Mouse (Mus musculus) thymus, adult 2 months (tissue): ENCODE measurements around the gene Atf6b. TPM values are rescaled to one million over a fixed set of nuclear protein-coding genes. Genes with fewer than 3 reads are reported as not detected.

Experiments used
- DNase-seq: peaks from one replicate; pipeline ENCODE4 v3.0.0; 2021
- H3K27ac ChIP-seq: fragments of 200-500 bp; 2 replicates; pipeline ENCODE4 v1.5.1; 2012; ENCODE audit warnings: low read length, control low read depth; ENCODE audit not compliant: control insufficient read depth, insufficient read depth
- H3K27me3 ChIP-seq: fragments of 200-500 bp; 2 replicates; pipeline ENCODE4 v1.6.1; 2012; ENCODE audit warnings: mild to moderate bottlenecking, low read length, moderate library complexity, mixed read lengths; ENCODE audit not compliant: control insufficient read depth, insufficient read depth
- H3K36me3 ChIP-seq: fragments of 200-500 bp; 2 replicates; pipeline ENCODE4 v1.6.1; 2012; ENCODE audit warnings: mild to moderate bottlenecking, low read length, moderate library complexity; ENCODE audit not compliant: control insufficient read depth, insufficient read depth
- H3K4me1 ChIP-seq: fragments of 200-500 bp; replicated peaks from 2 replicates; pipeline ENCODE4 v1.6.1; 2012; ENCODE audit warnings: low read length; ENCODE audit not compliant: control insufficient read depth, insufficient read depth
- H3K4me3 ChIP-seq: fragments of 200-500 bp; 2 replicates; pipeline ENCODE4 v1.5.1; 2012; ENCODE audit warnings: mild to moderate bottlenecking, low read length, control low read depth, moderate library complexity; ENCODE audit not compliant: control insufficient read depth, insufficient read depth
- CTCF ChIP-seq: fragments of 200-500 bp; IDR thresholded peaks from 2 replicates; pipeline ENCODE4 v1.5.1; 2012; ENCODE audit warnings: mild to moderate bottlenecking, control low read depth, low read length, moderate library complexity, borderline replicate concordance; ENCODE audit not compliant: control insufficient read depth, poor library complexity, insufficient read depth; ENCODE audit errors: extremely low read depth
- POLR2A ChIP-seq: fragments of 200-500 bp; IDR thresholded peaks from 2 replicates; pipeline ENCODE4 v1.6.1; 2012; ENCODE audit warnings: mild to moderate bottlenecking, low read length, control low read depth, moderate library complexity; ENCODE audit not compliant: control insufficient read depth, poor library complexity, insufficient read depth; ENCODE audit errors: extremely low read depth
- WGBS: fragments of 180-500 bp; shearing (Covaris S2); methylation state at CpG from one replicate; pipeline ENCODE4 v1.1.7; 2018; 5-methylcytosine and 5-hydroxymethylcytosine counted together
- polyA plus RNA-seq: library from polyadenylated mRNA; depleted of rRNA; stranded (reverse); fragments of >200 nt; gene quantifications from 2 replicates; pipeline ENCODE4 v1.2.3, GENCODE M21; 2012

Atf6b gene
- polyA plus RNA-seq, 1 experiment: 169 TPM

- Histone ChIP-seq H3K27me3 (no peaks in the 10 kb centered on the region), H3K36me3 (no peaks in the 10 kb centered on the region), H3K27ac (peak overlapping the region; percentile 68), H3K4me3 (peak overlapping the region; percentile 62), H3K4me1 (peaks cover 36% of the 10 kb centered on the region)
- 27% methylated on average over 24 of the region's 24 CpGs for WGBS
- TF ChIP-seq POLR2A (no peak), CTCF (no peak)
- no peak for DNase-seq
Observed at GRCm38 (mm10) chr17:34604511-34605237, 42.3 kb upstream of the Atf6b start.

DNA sequence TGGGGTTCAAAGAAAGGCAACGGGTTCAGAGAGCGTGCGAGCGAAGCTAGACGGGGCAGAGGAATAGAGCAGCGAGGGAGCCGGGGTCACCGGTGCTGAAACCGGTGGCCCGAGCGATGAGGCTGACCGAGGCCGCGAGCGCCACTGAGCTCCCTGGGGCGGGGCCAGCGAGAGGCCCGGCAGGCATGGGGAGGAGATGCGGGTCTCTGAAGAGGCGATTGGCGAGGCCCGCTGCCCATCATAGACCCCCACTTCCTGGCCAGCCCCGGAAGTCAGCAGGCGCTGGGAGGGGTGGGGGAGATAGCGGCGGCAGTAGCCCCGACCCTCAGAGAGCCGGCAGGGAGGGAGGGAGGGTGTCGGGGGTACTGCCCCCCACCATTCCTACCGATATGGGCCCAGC lies 41.3 kb upstream of the Atf6b start:
- DNase-seq: peak; percentile 97
- Histone ChIP-seq H3K27ac (peak overlapping the region; percentile 68), H3K4me1 (peaks cover 36% of the 10 kb centered on the region), H3K4me3 (peak overlapping the region; percentile 62), H3K27me3 (no peaks in the 10 kb centered on the region), H3K36me3 (no peaks in the 10 kb centered on the region)
- WGBS: 1% methylated on average over 30 of the region's 30 CpGs
- peak; percentile 15; the same call in 1 of the 2 replicates for TF ChIP-seq CTCF
- TF ChIP-seq POLR2A: peak; percentile 70; the same call in 1 of the 2 replicates

- Histone ChIP-seq H3K27me3 (no peaks in the 10 kb centered on the region), H3K27ac (peak overlapping the region; percentile 8; the same call in 1 of the 2 replicates), H3K4me1 (peaks cover 36% of the 10 kb centered on the region), H3K36me3 (no peaks in the 10 kb centered on the region; the same call in 1 of the 2 replicates), H3K4me3 (peak overlapping the region; percentile 62)
- WGBS: 9% methylated on average over 32 of the region's 32 CpGs
- no peak for TF ChIP-seq CTCF
- no peak for TF ChIP-seq POLR2A
- DNase-seq: no peak
Observed at GRCm38 (mm10) chr17:34606186-34607039, 40.5 kb upstream of the Atf6b start.

DNA sequence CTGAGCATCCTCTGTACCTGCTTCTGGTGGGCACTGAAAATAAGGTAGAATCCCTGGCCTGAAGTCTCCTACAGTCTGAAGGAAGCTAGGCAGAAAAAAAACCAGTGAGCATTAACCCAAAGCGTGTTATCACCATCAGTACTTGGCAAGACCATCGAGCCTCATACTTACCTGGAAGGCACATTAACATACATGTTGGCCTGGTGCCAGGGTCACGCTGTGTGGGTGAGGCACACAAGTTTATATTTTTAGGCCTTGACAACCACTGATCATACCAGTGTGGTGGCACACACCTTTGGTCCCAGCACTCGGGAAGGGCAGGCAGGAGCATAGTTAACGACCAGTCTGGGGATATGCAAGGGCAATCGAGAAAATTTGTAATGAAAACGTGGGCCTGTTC lies 38.9 kb upstream of the Atf6b start:
- H3K4me3 ChIP-seq: no peak overlapping the region
- no peak overlapping the region for H3K27ac ChIP-seq
- TF ChIP-seq POLR2A (no peak), CTCF (no peak)
- peaks cover 12% of the 10 kb centered on the region for H3K36me3 ChIP-seq
- peaks cover 28% of the 10 kb centered on the region for H3K4me1 ChIP-seq
- no peak for DNase-seq
- 89% methylated on average over 7 of the region's 7 CpGs for WGBS
- H3K27me3 ChIP-seq: no peaks in the 10 kb centered on the region

DNA sequence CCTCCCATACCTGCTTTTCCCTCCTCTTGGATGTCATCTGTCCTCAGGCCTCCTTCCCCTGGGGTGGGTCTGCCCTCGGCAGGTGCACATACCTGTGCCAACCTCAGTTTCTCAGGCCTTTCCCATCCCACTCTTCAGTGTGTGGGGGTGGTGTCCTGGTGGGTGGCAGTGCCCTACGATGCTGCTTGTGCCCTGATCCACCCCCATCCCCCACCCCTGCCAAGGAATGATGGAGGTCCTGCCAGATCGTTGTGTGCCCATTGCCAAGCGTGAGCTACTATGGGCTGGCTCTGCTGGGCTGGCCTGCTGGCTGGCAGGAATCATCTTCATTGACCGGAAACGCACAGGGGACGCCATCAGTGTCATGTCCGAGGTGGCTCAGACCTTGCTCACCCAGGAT lies 35.9 kb upstream of the Atf6b start:
- 96% methylated on average over 8 of the region's 8 CpGs for WGBS
- Histone ChIP-seq H3K27ac (no peak overlapping the region), H3K4me1 (peaks cover 17% of the 10 kb centered on the region), H3K4me3 (no peak overlapping the region), H3K36me3 (peaks cover 21% of the 10 kb centered on the region), H3K27me3 (no peaks in the 10 kb centered on the region)
- no peak for DNase-seq
- TF ChIP-seq CTCF: no peak
- no peak for TF ChIP-seq POLR2A

DNA sequence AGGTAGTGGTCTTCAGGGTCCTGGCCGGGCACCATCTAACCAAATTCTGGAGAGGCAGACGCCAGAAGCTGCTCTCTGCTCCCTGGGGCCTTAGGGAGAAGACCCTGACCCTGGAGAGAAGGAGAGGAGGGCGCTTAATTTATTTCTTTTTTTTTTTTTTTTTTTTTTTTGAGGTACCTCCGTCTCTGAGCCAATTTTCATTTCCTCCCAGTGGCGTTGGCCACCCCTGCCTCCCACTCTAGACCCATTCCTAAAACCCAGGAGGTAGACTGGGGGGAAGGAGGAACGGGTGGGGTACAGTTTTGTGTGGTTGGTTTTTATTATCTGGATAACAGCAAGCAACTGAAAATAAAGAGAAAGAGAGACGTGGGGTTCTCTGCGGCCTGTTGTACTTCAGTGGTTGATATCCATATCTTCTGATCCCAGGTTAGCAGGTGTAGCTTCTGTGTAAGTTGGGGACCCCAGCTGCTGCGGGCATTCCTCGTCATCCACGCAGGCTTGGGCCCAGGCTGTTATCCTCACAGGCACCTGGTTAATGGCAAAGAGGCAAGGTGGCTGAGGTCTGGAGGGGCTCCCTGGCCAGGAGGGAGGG lies 33.8 kb upstream of the Atf6b start:
- DNase-seq: no peak
- TF ChIP-seq CTCF: no peak
- TF ChIP-seq POLR2A: no peak
- H3K36me3 ChIP-seq: peaks cover 31% of the 10 kb centered on the region
- WGBS: 89% methylated on average over 11 of the region's 11 CpGs
- peaks cover 8% of the 10 kb centered on the region for H3K4me1 ChIP-seq
- H3K27ac ChIP-seq: no peak overlapping the region
- H3K4me3 ChIP-seq: no peak overlapping the region
- no peaks in the 10 kb centered on the region for H3K27me3 ChIP-seq
